Mouse (Mus musculus) erythroblast, embryonic 14.5 days (primary cell): ENCODE results near the gene Adcy7.

Experiments
- GATA1 ChIP-seq: IDR thresholded peaks from 2 replicates; pipeline ENCODE4 v1.6.1; 2012; ENCODE audit warnings: low read length, inconsistent platforms, mixed read lengths
- TAL1 ChIP-seq: IDR thresholded peaks from 3 replicates; pipeline ENCODE4 v1.6.1; 2012; ENCODE audit warnings: low read length, inconsistent platforms, mixed read lengths

GRCm38 (mm10) chr8:88228800-88229199, 43.4 kb upstream of the Adcy7 start:
- TF ChIP-seq GATA1 (no peak), TAL1 (no peak)
